Mouse (Mus musculus) stomach, postnatal 0 days (tissue): ENCODE measurements around the gene Dnaaf5.

Source experiments
- CTCF ChIP-seq: IDR thresholded peaks from 2 replicates; pipeline ENCODE4 v1.5.1; 2016; ENCODE audit warnings: antibody characterized with exemption, low read depth, mild to moderate bottlenecking, moderate library complexity
- EP300 ChIP-seq: optimal IDR thresholded peaks from 2 replicates; pipeline ENCODE3; 2016; ENCODE audit warnings: antibody characterized with exemption

- TF ChIP-seq EP300: no peak
- no peak for TF ChIP-seq CTCF
Observed at GRCm38 (mm10) chr5:139141326-139141725, 8.7 kb upstream of the Dnaaf5 start.
